Mouse (Mus musculus): ENCODE data around the gene Riox1.

DNA sequence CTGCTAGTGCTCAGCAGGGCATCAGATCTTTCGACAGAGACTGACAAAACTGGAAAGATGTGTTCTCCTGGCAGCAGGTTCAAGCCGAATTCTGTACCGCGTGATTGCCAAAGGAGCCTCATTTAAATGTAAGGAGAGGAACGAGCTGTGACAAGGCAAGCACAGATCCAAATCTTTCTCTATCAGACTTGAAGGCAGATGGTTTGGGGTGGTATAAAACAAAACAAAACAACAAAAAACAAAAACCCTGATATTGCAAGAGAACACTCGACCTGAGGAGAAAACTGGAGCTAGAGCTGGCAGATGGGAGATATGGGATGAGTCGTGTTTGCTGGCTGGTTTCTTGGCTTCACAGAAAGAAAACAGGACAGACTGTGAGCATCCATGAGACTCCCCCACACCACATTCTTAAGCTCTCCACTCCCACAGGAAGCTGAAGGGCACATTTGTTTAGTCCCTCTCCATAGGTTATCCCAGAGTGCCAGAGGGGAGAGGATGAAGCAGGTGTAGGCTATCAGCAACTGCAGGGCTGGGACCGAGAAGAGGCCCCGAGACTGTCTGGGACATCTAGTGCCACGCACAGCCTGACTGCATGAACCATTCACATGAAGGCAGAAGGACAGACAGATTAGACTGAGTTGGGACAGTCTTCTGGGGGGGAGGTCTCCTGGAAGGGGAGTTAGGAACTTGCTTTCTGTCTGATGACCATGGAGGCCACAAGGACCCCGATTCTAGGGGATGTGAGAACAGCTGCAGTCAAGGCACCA lies 48.1 kb downstream of the Riox1 start:
- TF ChIP-seq CTCF (IDR thresholded peaks at IDR 0.05; ENCODE audit: low read depth, low read length) (no peak), EP300 (IDR thresholded peaks at IDR 0.05; ENCODE audit: insufficient read depth, low read depth, low read length) (no peak)
